Mouse (Mus musculus) spleen, postnatal 36 days (tissue): ENCODE results near the gene Olfr885.

Experiments used
- DNase-seq, 2 experiments: peaks; one replicate each; pipeline ENCODE4 v3.0.0; 2022; ENCODE audit warnings: low spot score in 2 of 2, mixed read lengths in 1 of 2

Olfr885 gene

GRCm38 (mm10) chr9:38061022-38061421, at the start of gene Olfr885:
Olfr885 (plus strand) TSS chr9:38061322.
- DNase-seq, result no peak

GRCm38 (mm10) chr9:38025508-38025907, 35.6 kb upstream of the Olfr885 start, which contains the start of gene Olfr883:
Olfr883 (plus strand) TSS chr9:38025808.
- no peak for DNase-seq

- DNase-seq, result no peak
These were observed 14.9 kb upstream of the Olfr885 start, which contains the start of gene Olfr884 for GRCm38 (mm10) chr9:38046255-38046654. Olfr884 (plus strand) TSS chr9:38046555.

- DNase-seq, result no peak
These were observed 22.6 kb downstream of the Olfr885 start, which contains the start of gene Olfr887 for GRCm38 (mm10) chr9:38083772-38084171. Olfr887 (plus strand) TSS chr9:38084072.

GRCm38 (mm10) chr9:38107828-38108227, 46.7 kb downstream of the Olfr885 start, which contains the start of gene Olfr888:
Olfr888 (plus strand) TSS chr9:38108128.
- no peak for DNase-seq
